Mouse (Mus musculus): Measurements from ENCODE around the gene Gm49361.

DNA sequence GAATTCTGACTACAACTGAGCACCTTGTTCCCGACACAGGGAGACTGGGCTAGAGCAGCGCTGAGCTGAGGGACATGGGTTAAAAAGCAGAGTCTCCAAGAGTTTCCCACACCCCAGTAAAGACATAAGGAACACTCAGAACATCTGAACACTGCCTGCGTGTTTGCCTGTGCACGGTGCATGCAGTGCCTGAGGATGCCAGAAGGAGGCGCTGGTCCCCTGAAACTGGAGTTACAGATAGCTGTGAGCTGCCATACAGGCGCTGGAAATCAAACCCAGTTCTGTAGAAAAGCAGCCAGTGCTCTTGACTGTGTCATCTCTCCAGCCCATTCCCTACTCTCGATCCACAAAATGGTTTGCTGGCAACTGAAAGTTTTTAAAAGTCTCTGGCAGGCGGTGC is 19.7 kb downstream of the Gm49361 start:
- no peak for TF ChIP-seq CTCF (IDR thresholded peaks at IDR 0.05; ENCODE audit: control insufficient read depth, insufficient read depth, insufficient read length)
- TF ChIP-seq USF1 (IDR thresholded peaks at IDR 0.05; ENCODE audit: low read depth): no peak
- TF ChIP-seq FOSL1 (IDR thresholded peaks at IDR 0.05; ENCODE audit: insufficient read depth, low read length, poor library complexity, severe bottlenecking): no peak
- TF ChIP-seq MYOG (IDR thresholded peaks at IDR 0.05; ENCODE audit: control insufficient read depth, extremely low read depth, insufficient read length): no peak
- no peak for TF ChIP-seq MAX (IDR thresholded peaks at IDR 0.05)
